Mouse (Mus musculus) adrenal gland, adult 18-20 months (tissue): ENCODE data around the gene Ky. TPM values are rescaled to one million over a fixed set of nuclear protein-coding genes. Genes with fewer than 3 reads are reported as not detected.

ENCODE experiments used
- DNase-seq, 2 experiments: peaks; one replicate each; pipeline ENCODE4 v3.0.0; 2021 to 2022; ENCODE audit warnings: low spot score in 2 of 2
- total RNA-seq, 2 experiments: library from RNA; stranded (reverse); gene quantifications; 1 replicate in 1 of 2; 2 replicates in 1 of 2; pipeline ENCODE4 v1.2.3; 2021

The Ky gene
- total RNA-seq, 2 experiments from 2014 or later, result 0.27 to 0.35 TPM

- DNase-seq, result no peak
Observed at GRCm38 (mm10) chr9:102501113-102501512, 4.4 kb upstream of the Ky start.

DNA sequence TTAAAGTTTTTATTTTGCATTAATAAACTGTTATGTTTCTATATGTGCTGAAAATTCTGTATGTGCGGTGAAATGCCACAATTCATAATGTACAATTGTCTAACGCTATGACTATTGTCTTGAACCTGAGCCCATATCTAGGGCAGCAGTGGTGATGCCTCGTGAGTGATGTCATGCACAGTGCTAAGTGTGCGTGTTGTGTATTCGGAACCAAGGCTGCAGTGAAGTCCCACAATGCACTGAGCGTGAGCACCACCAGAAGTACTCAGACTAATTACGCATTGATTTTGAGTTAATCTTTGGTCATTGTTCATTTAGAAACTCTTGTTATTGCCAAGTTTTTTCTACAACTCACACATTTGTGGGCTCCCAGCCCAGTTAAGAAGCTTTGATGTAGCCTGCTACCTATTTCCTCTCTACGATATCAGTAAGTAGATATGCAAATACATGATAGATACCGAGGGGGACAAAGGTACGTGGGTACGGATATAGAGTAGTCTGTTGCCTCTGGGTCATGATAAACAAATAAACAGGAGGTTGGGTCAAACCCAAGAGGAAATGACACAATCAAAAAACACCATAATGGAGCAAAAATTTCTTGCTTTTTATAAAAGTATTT is 3.4 kb upstream of the Ky start:
- no peak for DNase-seq

DNA sequence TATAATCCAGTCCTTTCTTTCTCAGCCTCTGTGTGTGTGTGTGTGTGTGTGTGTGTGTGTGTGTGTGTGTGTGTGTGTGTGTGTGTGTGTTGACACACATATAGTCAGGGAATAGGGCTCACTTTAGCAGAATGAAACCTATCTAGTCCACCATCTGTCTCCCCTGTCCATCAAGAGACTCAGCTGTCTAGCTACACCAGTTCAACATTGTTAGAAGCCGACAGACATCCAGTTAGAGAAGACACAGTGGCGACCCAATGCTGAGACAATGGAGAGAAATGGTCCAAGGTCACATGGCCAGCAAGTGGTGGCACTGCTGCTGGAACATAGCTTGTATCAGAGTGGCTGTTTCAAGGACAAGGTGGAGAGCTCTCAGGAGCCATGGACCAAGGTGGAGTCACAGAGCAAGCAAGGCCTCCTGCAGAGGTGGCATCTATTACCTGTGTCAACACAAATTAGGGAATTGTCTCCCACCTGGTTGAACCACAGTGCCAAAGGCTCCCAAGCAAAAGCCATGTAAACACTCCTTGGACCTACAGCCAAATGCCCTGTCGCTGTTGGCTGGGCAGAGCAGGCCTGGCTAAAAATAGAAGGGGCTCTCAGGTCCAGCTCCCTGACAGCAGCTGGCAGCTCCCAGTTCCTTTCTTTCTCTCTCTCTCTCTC is 703 bp upstream of the Ky start:
- no peak for DNase-seq

DNA sequence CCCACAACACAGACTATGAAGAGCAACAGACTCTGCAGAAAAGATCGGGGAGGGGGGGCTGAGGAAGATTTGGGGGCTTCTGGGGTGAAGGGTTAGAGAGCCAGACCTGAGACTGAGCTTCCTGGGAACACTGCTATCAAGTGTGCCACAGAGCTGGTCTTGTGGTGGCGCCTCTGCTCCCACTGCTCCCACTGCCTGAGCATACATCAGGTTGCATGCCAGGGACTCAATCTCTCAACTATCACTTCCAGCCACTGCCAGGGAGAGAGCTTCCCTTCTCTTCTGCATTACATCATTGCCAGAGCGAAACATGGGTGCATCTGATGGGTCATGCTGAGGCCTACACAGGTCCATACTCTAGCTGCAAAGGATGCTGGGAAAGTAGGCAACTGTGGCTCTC is 2.8 kb downstream of the Ky start:
- DNase-seq, result no peak

GRCm38 (mm10) chr9:102511423-102511822 is 5.9 kb downstream of the Ky start:
- DNase-seq, result no peak

GRCm38 (mm10) chr9:102513578-102513977 is 8.0 kb downstream of the Ky start:
- no peak for DNase-seq

GRCm38 (mm10) chr9:102518443-102518842 is 12.9 kb downstream of the Ky start:
- DNase-seq, result no peak

GRCm38 (mm10) chr9:102521396-102521795 is 15.8 kb downstream of the Ky start:
- no peak for DNase-seq

- no peak for DNase-seq
Observed at GRCm38 (mm10) chr9:102528106-102528505, 22.6 kb downstream of the Ky start.

DNA sequence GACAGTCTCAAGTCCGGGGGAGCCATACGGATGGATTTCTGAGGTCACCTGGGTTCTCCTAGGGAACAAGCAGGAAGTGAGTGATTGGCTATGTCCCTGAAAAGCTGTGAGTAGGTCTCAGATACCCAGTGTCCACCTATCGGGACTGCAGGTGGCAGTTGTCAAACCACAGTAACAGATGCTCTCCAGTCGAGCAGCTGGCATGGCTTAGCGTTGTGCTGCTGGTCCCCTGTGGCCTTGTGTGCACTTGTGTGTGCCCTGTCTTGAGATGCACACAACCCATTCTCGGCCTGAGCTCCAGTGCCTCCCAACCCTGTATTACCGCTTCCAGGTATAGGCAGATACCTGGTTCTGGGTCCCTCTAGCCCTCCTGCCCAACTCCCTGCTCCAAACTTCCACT is 23.0 kb downstream of the Ky start:
- no peak for DNase-seq

GRCm38 (mm10) chr9:102529008-102529407 is 23.5 kb downstream of the Ky start:
- no peak for DNase-seq

DNA sequence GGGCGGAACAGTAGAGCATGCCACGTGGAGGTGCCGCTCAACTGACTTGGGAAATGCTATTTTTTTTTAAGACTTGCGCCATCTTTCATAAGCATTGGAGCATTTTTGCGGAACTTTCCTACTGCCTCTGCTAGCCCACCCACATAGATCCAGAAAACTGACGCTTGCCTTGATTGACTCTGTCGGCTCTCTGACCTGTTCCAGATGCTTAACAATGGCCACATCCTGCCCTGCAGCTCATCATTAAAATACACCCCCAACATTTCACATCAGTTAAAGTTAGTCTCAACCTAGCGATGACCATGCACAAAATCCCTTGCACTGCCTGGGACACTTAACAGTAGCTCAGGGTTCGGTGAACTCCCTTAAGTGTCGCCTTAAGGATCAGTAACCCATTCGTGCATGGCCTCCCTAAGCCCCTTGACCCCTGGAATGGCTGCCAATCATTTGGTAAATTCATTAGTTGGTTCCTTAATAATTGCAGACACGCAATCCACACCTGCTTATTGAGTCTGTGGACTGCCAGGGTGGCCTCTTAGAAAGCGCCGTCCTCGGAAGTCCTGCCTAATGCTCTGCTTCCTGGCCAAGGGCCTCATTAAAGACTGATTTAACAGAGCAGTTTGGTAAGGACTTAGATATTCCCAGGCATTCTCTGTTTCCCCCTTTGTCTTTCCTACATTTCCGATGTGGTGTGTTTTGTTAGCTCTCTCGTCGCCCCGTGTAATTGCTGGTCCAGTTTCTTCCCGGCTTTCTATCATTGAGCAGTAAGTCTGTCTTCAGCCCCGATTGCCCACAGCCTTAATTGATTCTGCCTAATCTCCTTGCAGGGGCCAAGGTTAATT is 25.7 kb downstream of the Ky start:
- no peak for DNase-seq

DNA sequence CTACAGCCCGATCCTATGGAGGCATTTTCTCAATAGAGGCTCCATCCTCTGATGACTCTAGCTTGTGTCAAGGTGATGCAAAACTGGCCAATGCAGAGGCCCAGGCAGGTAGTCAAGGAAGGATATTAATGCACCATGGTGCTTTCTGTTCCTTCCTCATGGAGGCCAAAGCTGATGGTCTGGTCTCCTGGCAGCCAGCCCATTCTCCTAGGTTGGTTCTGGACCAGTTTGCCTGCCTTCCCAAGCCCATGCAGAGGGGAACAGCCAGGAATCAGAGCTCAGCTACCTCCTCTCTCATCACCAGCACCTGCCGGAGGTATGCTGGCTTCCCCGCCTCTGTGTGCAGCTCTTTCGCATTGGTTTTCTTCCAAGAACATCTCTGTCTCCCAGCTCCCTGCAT is 31.4 kb downstream of the Ky start:
- DNase-seq, result no peak

DNA sequence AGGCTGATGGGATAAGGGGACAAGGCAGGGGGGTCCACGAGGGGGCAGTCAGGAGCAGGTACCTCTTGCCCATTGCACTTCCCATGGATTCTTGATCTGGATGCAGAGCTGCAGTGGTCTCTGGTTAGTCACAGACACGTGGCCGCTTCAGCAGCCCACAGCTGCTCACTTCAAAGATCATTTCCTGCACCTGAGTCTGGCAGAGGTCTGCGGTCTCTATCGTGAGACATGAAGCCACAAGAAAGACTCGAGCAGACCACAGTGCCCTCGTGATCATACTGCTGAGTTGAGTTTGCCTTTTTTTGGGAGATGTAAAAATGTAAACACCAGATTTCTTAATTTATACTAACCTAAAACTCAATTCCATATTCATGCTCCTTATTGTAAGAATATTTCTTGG is 34.1 kb downstream of the Ky start:
- DNase-seq, result no peak

DNA sequence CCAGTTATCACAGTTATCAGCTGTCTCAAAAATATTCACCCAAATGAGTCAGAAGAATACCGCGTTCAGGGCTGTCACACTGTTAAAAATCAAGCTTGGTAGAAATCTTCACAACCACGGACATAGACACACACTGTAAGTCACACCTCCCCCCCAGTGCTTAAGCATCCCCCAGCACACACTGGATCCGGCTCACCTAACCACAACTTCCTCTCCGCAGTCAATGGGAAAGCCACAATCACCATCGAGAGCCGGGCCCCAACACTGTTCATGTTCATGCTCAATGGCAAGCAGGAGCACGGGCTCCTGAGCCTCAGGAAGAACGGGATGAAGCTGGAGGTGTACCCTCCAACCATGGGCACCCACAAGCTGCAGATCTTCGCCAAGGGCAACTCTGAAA is 36.1 kb downstream of the Ky start:
- no peak for DNase-seq

DNA sequence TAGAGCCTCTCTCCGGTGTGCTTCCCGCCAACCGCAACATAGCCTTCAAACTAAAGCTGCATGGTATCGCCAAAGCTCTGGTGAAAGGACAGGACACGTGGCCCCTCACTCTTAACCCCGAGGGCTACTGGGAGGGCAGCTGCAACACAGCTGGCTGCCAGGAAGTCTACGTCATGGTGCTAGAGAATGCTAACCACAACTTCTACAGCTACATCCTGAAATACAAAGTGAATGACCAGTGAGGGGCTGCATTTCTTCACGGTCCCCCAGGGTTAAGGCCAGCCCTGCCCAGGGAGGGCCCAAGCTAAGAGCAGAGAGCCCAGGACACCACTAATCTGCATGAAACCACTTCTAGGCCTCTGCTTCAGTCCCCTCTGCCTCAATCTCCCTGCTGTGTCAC is 37.0 kb downstream of the Ky start:
- no peak for DNase-seq

DNA sequence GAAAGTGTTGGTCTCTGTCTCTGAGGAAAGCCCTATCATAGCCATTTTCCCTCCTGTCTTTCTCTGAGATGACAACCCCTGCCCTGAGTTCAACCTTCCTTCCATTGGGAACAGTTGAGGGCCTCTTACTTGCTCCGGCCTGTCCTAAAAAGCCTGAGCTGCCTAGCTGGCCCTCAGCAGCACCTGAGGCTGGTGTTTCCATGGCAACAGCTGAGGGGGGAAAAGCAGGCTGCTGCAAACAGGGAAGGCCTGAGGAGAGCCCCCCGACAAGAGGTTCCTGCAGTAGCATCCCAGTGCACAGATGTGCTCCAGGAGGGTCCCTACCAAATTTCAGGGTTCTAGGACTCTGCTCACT is 38.2 kb downstream of the Ky start:
- DNase-seq, result no peak

GRCm38 (mm10) chr9:102544116-102544772 is 38.7 kb downstream of the Ky start:
- DNase-seq, result no peak

DNA sequence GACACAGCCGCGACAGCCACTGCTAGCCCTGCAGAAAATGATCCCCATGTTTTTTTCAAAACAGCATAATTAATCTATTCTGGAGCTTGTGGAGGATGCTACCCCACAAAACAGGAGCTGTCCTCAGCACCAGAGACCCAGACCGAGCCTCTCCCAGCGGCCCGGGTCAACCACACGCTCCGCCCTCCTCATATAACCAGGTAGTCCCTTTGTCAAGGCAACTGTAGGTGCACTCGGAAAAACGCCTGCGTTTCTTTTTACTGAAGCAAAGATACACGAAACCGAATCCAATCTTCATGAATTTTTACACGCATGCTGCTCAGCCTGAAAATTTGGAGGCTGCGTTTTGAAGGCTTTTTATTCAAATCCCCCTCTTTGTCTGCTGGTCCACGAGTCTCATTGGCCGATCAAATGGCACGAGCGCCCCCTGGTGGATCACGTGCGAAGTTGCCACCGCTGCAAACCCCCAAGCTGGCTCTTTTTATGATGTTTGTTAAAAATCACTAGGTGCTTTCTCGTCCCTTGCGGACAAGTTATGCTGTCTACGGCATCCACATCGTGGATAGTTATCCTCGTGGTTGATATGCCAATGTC is 39.3 kb downstream of the Ky start:
- peak; percentile 86 for DNase-seq

- DNase-seq, result no peak
Observed at GRCm38 (mm10) chr9:102545406-102546255, 40.1 kb downstream of the Ky start.
